Mouse (Mus musculus): ENCODE results near the gene Klf2.

Klf2 gene

DNA sequence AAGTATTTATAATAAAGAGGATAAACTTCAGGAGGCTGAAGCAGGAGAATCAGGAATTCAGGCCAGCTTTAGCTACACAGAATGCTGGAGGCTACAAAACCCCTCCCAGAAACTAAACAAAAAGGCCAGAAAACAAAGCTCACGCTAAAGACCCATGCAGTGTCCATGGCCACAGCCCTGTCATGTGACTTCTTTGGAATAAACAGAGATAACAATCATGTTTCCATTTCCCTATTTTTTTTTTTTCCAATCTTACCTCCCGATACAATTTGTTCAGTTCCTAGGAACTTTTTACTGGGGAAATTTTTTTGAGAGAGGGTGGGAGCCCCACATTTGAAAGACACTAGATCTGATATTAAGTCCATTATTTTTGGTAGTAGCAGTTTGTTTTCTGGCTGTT, 17.4 kb downstream of the Klf2 start:
- no peak for DNase-seq

GRCm38 (mm10) chr8:72337034-72337433, 18.2 kb downstream of the Klf2 start:
- no peak for DNase-seq

- no peak for DNase-seq
Measured at GRCm38 (mm10) chr8:72342556-72343300, 23.9 kb downstream of the Klf2 start.

- no peak for DNase-seq
Measured at GRCm38 (mm10) chr8:72343725-72344124, 24.9 kb downstream of the Klf2 start.

DNA sequence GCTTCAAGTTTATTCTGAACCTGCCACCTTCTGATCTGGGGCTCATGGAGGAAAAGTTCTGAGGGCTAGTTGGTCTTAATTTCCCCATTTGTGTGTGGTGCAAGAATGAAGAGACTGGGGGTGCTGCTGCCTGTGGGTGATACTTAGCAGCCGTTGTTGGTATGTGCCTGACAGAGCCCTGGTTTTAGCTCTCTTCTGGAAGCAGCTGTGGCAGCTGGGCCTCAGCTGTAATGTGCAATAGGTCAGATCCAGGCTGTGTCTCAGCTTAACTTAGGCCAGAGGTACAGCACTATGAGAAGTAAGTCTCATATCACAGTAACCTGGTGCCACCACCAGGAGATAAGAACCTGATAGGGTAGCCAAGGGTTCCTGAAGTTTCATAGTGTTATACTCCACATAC, 28.7 kb downstream of the Klf2 start:
- no peak for DNase-seq

- no peak for DNase-seq
Measured at GRCm38 (mm10) chr8:72348114-72348513, 29.3 kb downstream of the Klf2 start.

- no peak for DNase-seq
Measured at GRCm38 (mm10) chr8:72348956-72349355, 30.1 kb downstream of the Klf2 start.

DNA sequence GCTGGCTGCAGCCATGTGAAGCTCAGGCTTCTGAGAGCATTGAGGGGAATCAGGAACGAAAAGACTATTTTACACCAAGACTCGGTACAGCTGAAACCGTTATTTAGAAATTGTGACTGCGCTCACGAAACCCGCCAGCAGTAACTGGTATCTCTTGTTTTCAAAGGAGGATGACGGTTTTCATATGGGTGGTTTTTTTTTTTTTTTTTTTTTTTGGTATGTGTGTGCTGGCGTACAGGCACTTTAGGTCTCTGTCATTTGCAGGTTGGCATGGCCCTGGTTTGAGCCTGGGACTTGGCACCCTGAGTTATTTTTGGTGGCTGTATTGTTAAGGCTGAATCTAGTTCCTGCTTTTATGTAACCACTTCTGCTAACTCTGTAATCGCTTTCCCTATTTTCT, 31.0 kb downstream of the Klf2 start:
- no peak for DNase-seq

DNA sequence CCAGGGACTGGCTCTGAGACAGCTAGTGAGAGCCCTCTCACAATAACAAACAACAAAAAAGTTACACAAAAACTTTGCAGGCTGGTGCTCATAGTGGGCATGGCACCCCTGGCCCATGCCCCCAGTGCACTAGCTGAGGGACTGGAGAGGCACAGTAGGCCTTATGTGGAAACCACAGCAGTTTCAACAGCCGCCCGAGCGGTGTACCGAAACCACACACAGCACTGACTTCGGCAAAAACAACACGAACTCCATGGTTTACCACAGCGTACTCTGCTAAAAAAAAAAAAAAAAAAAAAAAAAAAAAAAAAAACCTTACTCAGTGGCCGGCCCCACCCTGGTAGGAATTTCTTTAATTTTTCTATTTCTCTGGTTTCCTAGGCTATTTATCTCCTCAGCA, 31.9 kb downstream of the Klf2 start:
- DNase-seq: no peak

- no peak for DNase-seq
Measured at GRCm38 (mm10) chr8:72351405-72352005, 32.7 kb downstream of the Klf2 start.

DNA sequence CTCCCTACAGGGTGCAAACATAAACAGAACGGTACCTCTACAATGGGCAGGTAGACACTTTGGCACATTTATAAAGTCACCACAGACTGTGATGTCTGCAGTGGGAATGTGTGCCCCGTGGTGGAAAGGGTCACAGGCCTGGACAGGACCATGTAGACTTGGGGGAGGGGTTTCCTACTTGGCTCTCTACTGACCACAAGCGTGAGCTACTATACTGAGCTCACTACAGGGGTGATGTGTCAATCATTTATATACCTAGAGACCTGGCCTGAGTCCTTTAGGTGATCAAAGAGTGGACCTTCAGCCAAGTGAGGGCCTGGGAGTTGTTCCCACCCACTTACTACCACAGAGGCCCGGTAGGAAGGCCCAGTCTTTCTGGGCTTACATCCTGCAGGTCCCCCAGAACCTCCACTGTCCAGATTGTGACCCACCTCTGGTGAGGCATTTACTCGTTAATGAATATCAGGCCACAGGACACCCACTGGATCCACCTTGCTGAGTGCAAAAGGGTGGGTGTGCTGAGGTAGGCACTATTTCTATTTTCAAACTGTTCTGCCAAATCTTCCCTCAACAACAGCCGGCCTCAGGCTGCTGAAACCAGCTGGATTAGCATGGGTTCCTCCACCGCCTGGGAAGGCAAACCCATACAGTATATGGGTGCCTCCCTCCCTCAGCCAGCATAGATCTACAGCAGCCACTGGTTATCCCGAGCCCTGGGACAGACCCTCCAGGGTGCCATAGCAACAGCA, 34.3 kb downstream of the Klf2 start:
- no peak for DNase-seq

DNA sequence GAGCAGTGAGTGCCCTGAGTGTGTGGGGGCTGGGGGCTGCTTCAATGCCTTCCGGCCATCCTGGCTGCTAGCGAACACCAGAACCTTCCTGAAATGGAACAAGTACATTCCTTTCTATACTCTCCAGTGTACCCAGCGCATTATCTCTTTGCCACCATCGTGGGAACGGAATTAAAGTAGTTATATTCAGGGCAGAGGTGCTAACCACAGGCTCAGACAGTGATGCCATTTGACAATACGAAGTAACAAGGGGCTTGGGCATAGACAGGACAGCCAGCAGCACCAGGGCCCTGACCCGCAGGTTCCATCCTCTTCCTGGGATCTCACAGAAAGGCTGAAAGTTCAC, 34.8 kb downstream of the Klf2 start:
- no peak for DNase-seq

DNA sequence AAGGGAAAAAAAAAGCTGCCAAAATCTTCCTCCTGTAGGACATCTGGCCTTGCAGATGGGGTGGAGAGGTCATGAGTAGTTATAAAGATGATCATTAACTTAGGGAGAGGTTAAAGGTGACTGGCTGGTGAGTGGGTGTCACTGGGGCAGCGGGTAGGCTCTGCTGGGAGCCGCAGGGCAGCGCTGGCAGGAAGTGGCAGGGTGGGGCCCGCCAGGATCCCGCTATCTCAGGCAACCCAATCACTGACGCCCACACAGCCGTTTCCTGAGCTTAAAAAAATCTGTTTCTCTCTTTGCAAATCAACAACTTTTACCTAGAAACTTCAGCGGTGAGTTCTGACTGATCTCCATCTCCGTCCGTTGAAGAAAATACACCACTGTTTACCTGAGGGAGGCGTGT, 35.4 kb downstream of the Klf2 start:
- no peak for DNase-seq

GRCm38 (mm10) chr8:72356593-72356992, 37.8 kb downstream of the Klf2 start:
- DNase-seq: no peak

DNA sequence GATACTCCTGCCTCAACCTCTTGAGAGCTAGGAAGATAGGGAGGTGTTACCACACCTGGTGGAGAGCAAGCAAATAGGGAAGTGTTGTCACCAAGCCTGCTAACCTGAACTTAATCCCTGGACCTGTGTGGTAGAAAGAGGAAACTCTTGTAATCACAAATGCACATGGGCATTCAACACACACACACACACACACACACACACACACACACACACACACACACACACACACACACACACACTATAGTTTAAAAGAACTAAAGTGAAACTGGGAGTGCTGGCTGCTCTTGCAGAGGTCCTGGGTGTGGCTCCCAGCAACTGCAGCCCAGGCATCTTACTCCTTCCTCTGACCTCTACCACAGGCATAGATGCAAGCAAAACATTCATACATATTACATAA, 41.3 kb downstream of the Klf2 start:
- no peak for DNase-seq

DNA sequence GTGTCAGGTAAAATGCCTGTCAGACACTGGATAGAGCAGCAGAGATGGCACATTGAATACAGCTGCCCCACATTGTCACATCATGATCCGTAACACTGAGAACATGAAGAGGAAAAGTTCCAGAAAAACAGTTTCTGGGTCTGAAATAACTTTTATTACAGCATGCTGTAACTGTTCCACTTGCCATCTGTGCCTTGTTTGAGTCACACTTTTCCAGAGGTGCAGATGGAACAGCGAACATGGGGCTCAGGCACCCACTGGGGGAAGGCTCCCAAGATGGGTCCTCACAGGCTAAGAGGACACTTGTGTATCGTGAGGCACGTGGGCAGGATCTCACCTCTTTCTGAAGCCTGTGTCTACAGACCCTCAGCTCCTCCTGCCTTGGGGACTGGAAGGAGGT, 43.9 kb downstream of the Klf2 start:
- no peak for DNase-seq

DNA sequence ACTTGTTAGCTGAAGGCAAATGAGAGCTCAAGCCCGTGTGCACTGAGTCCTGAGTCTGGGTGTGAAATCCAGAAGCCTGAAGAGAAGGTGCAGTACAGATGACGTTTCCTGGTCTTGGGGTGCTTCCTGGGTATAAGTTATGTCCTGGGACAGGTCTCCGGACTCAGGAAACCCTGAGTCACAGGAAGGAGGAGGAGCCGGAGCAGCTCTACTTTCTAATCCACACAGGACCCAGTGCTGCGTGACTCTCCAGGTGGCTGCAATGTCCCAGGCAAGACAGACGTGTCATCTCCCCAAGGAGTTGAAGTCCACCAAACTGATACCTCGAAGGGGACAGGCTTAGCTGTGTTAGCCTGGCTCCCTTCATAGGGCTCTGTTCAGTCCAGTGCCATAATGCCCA, 44.6 kb downstream of the Klf2 start:
- no peak for DNase-seq

DNA sequence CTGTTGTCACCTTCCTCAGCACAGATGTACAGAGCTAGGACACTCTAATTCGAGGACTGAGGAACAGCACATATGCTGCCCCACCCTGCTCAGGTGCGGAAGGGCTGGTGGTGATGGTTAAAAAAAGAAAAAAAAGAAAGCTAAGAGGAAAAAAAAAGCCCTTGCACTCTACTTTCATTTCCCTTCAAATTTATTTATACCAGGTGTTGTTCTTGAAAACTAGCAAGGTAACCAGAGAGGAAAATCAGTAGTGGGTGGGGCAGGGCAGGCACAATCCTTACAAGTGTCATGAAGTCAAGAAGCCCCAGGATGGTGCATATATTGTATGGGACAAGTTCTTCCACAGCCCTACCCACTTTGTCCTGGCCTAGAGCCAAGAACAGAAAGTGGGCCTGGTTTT, 46.2 kb downstream of the Klf2 start:
- DNase-seq: no peak

GRCm38 (mm10) chr8:72365826-72366225, 47.0 kb downstream of the Klf2 start:
- DNase-seq: peak; percentile 67 to 73

GRCm38 (mm10) chr8:72366435-72366834, 47.6 kb downstream of the Klf2 start:
- no peak for DNase-seq

Data from cerebellum, adult 18-20 months (tissue).